ENCODE assay signal across 8 mouse cellular contexts in the genomic region with DNA sequence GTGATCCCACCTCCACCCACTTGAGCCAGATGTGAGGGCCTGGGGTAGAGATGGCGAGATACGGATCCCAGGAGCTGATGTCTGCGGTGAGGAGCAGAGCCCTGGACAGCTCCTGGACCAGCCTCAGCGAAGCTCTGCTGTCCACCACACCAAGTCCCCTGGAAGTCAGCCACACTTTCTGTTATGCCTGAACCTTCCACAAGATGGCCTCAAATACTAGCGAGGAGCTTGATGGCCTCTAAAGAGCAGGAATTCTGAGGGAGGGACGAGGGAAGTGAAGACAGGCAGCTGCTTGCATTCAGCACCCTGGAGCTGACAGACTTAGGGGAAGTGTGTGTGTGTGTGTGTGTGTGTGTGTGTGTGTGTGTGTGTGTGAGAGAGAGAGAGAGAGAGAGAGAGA. TPM values are rescaled to one million over a fixed set of nuclear protein-coding genes. Genes with fewer than 3 reads are reported as not detected.
DNase-seq lines count a peak whose midpoint lies in the region; ATAC-seq and TF ChIP-seq lines count a peak whose summit lies in the region.

No protein-coding gene starts in this region.

- H3K27ac ChIP-seq in heart, embryonic 11.5 days (ENCODE audit: low read depth, low read length), result no peak overlapping the region
- no peak overlapping the region for H3K27ac ChIP-seq in kidney, embryonic 14.5 days (ENCODE audit: low read depth, low read length)
- no peak overlapping the region for H3K27ac ChIP-seq in limb, embryonic 15.5 days
- H3K27ac ChIP-seq in testis, adult 2 months (ENCODE audit: control insufficient read depth, insufficient read depth, low read depth, low read length), result no peak overlapping the region

- peak overlapping the region; percentile 31; the same call in 1 of the 2 replicates for H3K4me3 ChIP-seq in heart, embryonic 11.5 days (ENCODE audit: low read depth, low read length)
- H3K4me3 ChIP-seq in kidney, embryonic 14.5 days (ENCODE audit: low read length), result peak overlapping the region; percentile 23
- peak overlapping the region; percentile 33 for H3K4me3 ChIP-seq in limb, embryonic 15.5 days
- no peak overlapping the region for H3K4me3 ChIP-seq in myocyte
- no peak overlapping the region for H3K4me3 ChIP-seq in testis, adult 2 months (ENCODE audit: control insufficient read depth, low read depth, low read length)

- no peak overlapping the region for H3K9ac ChIP-seq in heart, embryonic 11.5 days (ENCODE audit: low read depth, low read length)
- H3K9ac ChIP-seq in kidney, embryonic 14.5 days (ENCODE audit: low read depth, low read length), result no peak overlapping the region
- no peak overlapping the region for H3K9ac ChIP-seq in limb, embryonic 15.5 days

- WGBS in heart, embryonic 11.5 days (ENCODE audit: insufficient replicate concordance), result 0% methylated on average over 6 of the region's 6 CpGs
- WGBS in kidney, embryonic 14.5 days, result 2% methylated on average over 6 of the region's 6 CpGs
- under 1% methylated on average over 6 of the region's 6 CpGs for WGBS in limb, embryonic 15.5 days

- H3K27me3 ChIP-seq in heart, embryonic 11.5 days (ENCODE audit: control insufficient read depth, insufficient read depth, low read length), result peaks cover 39% of the 10 kb centered on the region
- H3K27me3 ChIP-seq in kidney, embryonic 14.5 days (ENCODE audit: control insufficient read depth, insufficient read depth, low read length), result peaks cover 28% of the 10 kb centered on the region
- H3K27me3 ChIP-seq in limb, embryonic 15.5 days, result peaks cover 44% of the 10 kb centered on the region
- H3K27me3 ChIP-seq in myocyte (ENCODE audit: control insufficient read depth, insufficient read depth, insufficient read length), result no peaks in the 10 kb centered on the region
- H3K27me3 ChIP-seq in testis, adult 2 months (ENCODE audit: control insufficient read depth, insufficient read depth, low read length), result peaks cover 3% of the 10 kb centered on the region; the same call in 1 of the 2 replicates

- ATAC-seq in heart, embryonic 11.5 days (replicated peaks; ENCODE audit: insufficient number of reproducible peaks, low FRiP score, low TSS enrichment), result peak; percentile 25; the same call in 1 of the 2 replicates
- ATAC-seq in kidney, embryonic 14.5 days (ENCODE audit: low FRiP score, low TSS enrichment), result peak; percentile 84
- ATAC-seq in limb, embryonic 15.5 days (ENCODE audit: insufficient number of reproducible peaks, low FRiP score, low TSS enrichment, low read depth), result peak; percentile 2; the same call in 1 of the 2 replicates

- H3K79me2 ChIP-seq in myocyte (ENCODE audit: control insufficient read depth, insufficient read depth), result no peaks in the 10 kb centered on the region

- peak; percentile 44; the same call in 1 of the 2 replicates for TF ChIP-seq CTCF in testis, adult 2 months (IDR thresholded peaks at IDR 0.05; ENCODE audit: control insufficient read depth, insufficient read depth, insufficient replicate concordance, low read depth, low read length)

- peaks cover 16% of the 10 kb centered on the region for H3K4me1 ChIP-seq in heart, embryonic 11.5 days (ENCODE audit: control insufficient read depth, insufficient read depth, low read length)
- H3K4me1 ChIP-seq in kidney, embryonic 14.5 days (ENCODE audit: control insufficient read depth, insufficient read depth, low read length), result peaks cover 5% of the 10 kb centered on the region; the same call in 1 of the 2 replicates
- H3K4me1 ChIP-seq in limb, embryonic 15.5 days, result peaks cover 10% of the 10 kb centered on the region
- H3K4me1 ChIP-seq in testis, adult 2 months (ENCODE audit: control insufficient read depth, insufficient read depth, low read length), result peaks cover 6% of the 10 kb centered on the region

- TF ChIP-seq POLR2A in myocyte (IDR thresholded peaks at IDR 0.05; ENCODE audit: insufficient read length, low read depth), result no peak
- TF ChIP-seq POLR2A in testis, adult 2 months (IDR thresholded peaks at IDR 0.05; ENCODE audit: control insufficient read depth, low read depth, low read length), result no peak

- DNase-seq in CD4-positive helper T cell, adult 2 months (ENCODE audit: low read depth, low spot score), result peak; percentile 19
- DNase-seq in brain, embryonic 18.5 days (ENCODE audit: low read depth, low spot score), result peak; percentile 75
- DNase-seq in fibroblast of lung, adult 2 months (ENCODE audit: low read depth), result peak; percentile 71

- H3K36me3 ChIP-seq in heart, embryonic 11.5 days (ENCODE audit: control insufficient read depth, insufficient read depth, low read length), result no peaks in the 10 kb centered on the region
- no peaks in the 10 kb centered on the region for H3K36me3 ChIP-seq in kidney, embryonic 14.5 days (ENCODE audit: control insufficient read depth, insufficient read depth, low read length)
- no peaks in the 10 kb centered on the region for H3K36me3 ChIP-seq in limb, embryonic 15.5 days
- no peaks in the 10 kb centered on the region for H3K36me3 ChIP-seq in myocyte (ENCODE audit: control insufficient read depth, insufficient read depth)
- no peaks in the 10 kb centered on the region for H3K36me3 ChIP-seq in testis, adult 2 months (ENCODE audit: control insufficient read depth, insufficient read depth, low read length)

- H3ac ChIP-seq in myocyte (ENCODE audit: control insufficient read depth, insufficient read length), result no peak overlapping the region

- no peaks in the 10 kb centered on the region for H3K9me3 ChIP-seq in heart, embryonic 11.5 days (replicated peaks; ENCODE audit: control insufficient read depth, low read length)
- no peaks in the 10 kb centered on the region for H3K9me3 ChIP-seq in kidney, embryonic 14.5 days (ENCODE audit: control insufficient read depth, low read length)
- no peaks in the 10 kb centered on the region for H3K9me3 ChIP-seq in limb, embryonic 15.5 days

- H3K4me2 ChIP-seq in heart, embryonic 11.5 days, result peak overlapping the region; percentile 64
- H3K4me2 ChIP-seq in kidney, embryonic 14.5 days (replicated peaks; ENCODE audit: low read depth, low read length), result peak overlapping the region; percentile 43
- peak overlapping the region; percentile 69 for H3K4me2 ChIP-seq in limb, embryonic 15.5 days
- peak overlapping the region; percentile 48 for H3K4me2 ChIP-seq in myocyte (ENCODE audit: low read depth)

TF ChIP-seq in myocyte, 11 proteins besides CTCF, POLR2A, EP300 and RAD21:
- TF ChIP-seq REST (IDR thresholded peaks at IDR 0.05; ENCODE audit: insufficient read depth, insufficient read length) (peak; percentile 76), POLR2AphosphoS2 (IDR thresholded peaks at IDR 0.05; ENCODE audit: insufficient read length, low read depth) (no peak), MYOG (IDR thresholded peaks at IDR 0.05; ENCODE audit: control insufficient read depth in 1 of 3, insufficient read depth in 1 of 3, insufficient read length in 2 of 3, low read depth in 2 of 3) (peak in 2 of 3 experiments; percentile 63 to 77), TCF12 (IDR thresholded peaks at IDR 0.05; ENCODE audit: insufficient read depth, poor library complexity, severe bottlenecking) (peak; percentile 50), MYOD1 (IDR thresholded peaks at IDR 0.05; ENCODE audit: control insufficient read depth in 1 of 3, insufficient read length in 2 of 3, low read depth in 2 of 3) (peak; percentile 53 to 83 (median 56)), CEBPB (IDR thresholded peaks at IDR 0.05; ENCODE audit: insufficient read depth, poor library complexity, severe bottlenecking) (no peak)

RNA-seq across cellular contexts. Expression of a gene that starts 0.9 kb away (rescaled TPM):
- 0.44 TPM in 1 of 2 replicates, not detected in the other for polyA plus RNA-seq in heart, embryonic 11.5 days (2014; fragmentation: Nextera tagmentation; extraction: Ambion mirVana)
- not detected in 2 replicates for polyA plus RNA-seq in kidney, embryonic 14.5 days (2014; fragmentation: Nextera tagmentation; extraction: Ambion mirVana)
- not detected in 2 replicates for polyA plus RNA-seq in limb, embryonic 15.5 days (2015; fragmentation: Nextera tagmentation; extraction: Ambion mirVana)
- polyA plus RNA-seq in myocyte (2012; fragmentation: generic; extraction: Trizol), result 0.36 TPM
- polyA plus RNA-seq in testis, adult 2 months (2012; rRNA removed), result not detected in 2 replicates

RNA-seq across cellular contexts. Expression of a gene that starts 1.1 kb away (rescaled TPM):
- 0.69 and 0.79 TPM in 2 replicates for polyA plus RNA-seq in heart, embryonic 11.5 days (2014; fragmentation: Nextera tagmentation; extraction: Ambion mirVana)
- not detected in 2 replicates for polyA plus RNA-seq in kidney, embryonic 14.5 days (2014; fragmentation: Nextera tagmentation; extraction: Ambion mirVana)
- polyA plus RNA-seq in limb, embryonic 15.5 days (2015; fragmentation: Nextera tagmentation; extraction: Ambion mirVana), result 5.2 and 11.0 TPM in 2 replicates
- 177 TPM for polyA plus RNA-seq in myocyte (2012; fragmentation: generic; extraction: Trizol)
- polyA plus RNA-seq in testis, adult 2 months (2012; rRNA removed), result 16.5 and 19.4 TPM in 2 replicates

RNA-seq across cellular contexts. Expression of a gene that starts 43.5 kb away (rescaled TPM):
- 65.0 and 106 TPM in 2 replicates for polyA plus RNA-seq in heart, embryonic 11.5 days (2014; fragmentation: Nextera tagmentation; extraction: Ambion mirVana)
- 123 and 230 TPM in 2 replicates for polyA plus RNA-seq in kidney, embryonic 14.5 days (2014; fragmentation: Nextera tagmentation; extraction: Ambion mirVana)
- polyA plus RNA-seq in limb, embryonic 15.5 days (2015; fragmentation: Nextera tagmentation; extraction: Ambion mirVana), result 176 and 178 TPM in 2 replicates
- 127 TPM for polyA plus RNA-seq in myocyte (2012; fragmentation: generic; extraction: Trizol)
- polyA plus RNA-seq in testis, adult 2 months (2012; rRNA removed), result 22.5 and 22.6 TPM in 2 replicates

RNA-seq across cellular contexts. Expression of a gene that starts 45.3 kb away (rescaled TPM):
- polyA plus RNA-seq in heart, embryonic 11.5 days (2014; fragmentation: Nextera tagmentation; extraction: Ambion mirVana), result 0.04 TPM in 1 of 2 replicates, not detected in the other
- not detected in 2 replicates for polyA plus RNA-seq in kidney, embryonic 14.5 days (2014; fragmentation: Nextera tagmentation; extraction: Ambion mirVana)
- 0.09 and 0.14 TPM in 2 replicates for polyA plus RNA-seq in limb, embryonic 15.5 days (2015; fragmentation: Nextera tagmentation; extraction: Ambion mirVana)
- 7.1 TPM for polyA plus RNA-seq in myocyte (2012; fragmentation: generic; extraction: Trizol)
- 0.79 TPM in 2 replicates for polyA plus RNA-seq in testis, adult 2 months (2012; rRNA removed)

Comparison
In these comparisons a context has a peak if more than half of its experiments do, and no peak if none do; other contexts are left out.
1. DNase-seq: peak in every context shown above with its lines; median percentile 75 in brain, embryonic 18.5 days; 71 in fibroblast of lung, adult 2 months; 19 in CD4-positive helper T cell, adult 2 months.
2. ATAC-seq: peak in every context shown above with its lines; median percentile 84 in kidney, embryonic 14.5 days; 25 in heart, embryonic 11.5 days; 2 in limb, embryonic 15.5 days.
3. H3K4me3 ChIP-seq: peak in heart, embryonic 11.5 days (single experiment), kidney, embryonic 14.5 days (single experiment) and limb, embryonic 15.5 days (single experiment); none in myocyte (single experiment) and testis, adult 2 months (single experiment).
4. Peak in every context shown above with its lines, with median percentiles within 50 percentile points of each other: H3K4me2 ChIP-seq.